Mouse (Mus musculus) brain, embryonic 14.5 days (tissue): Measurements from ENCODE around the gene Zfp384.
"Not testable (repeated sequence)": the region's sequence is repeated elsewhere in the genome, so short reads cannot be mapped to it uniquely, and the experiment has no call there.

Experiments used
- CTCF ChIP-seq: fragments of 200-500 bp; IDR thresholded peaks from 2 replicates; pipeline ENCODE4 v1.5.1; 2012; ENCODE audit warnings: inconsistent platforms, mild to moderate bottlenecking, moderate library complexity, borderline replicate concordance; ENCODE audit not compliant: insufficient read depth, insufficient read length; ENCODE audit errors: extremely low read depth
- POLR2A ChIP-seq: fragments of 200-500 bp; IDR thresholded peaks from 2 replicates; pipeline ENCODE4 v1.6.1; 2012; ENCODE audit warnings: mild to moderate bottlenecking, inconsistent platforms, borderline replicate concordance; ENCODE audit not compliant: poor library complexity, insufficient read depth, insufficient read length, severe bottlenecking; ENCODE audit errors: extremely low read depth

- not testable (repeated sequence) for TF ChIP-seq CTCF, POLR2A
These were observed 56.3 kb downstream of the Zfp384 start for GRCm38 (mm10) chr6:125065223-125065622.
